Mouse (Mus musculus) kidney, adult 2 months (tissue): ENCODE data around the gene Ppp1r1c.

Experiments used
- CTCF ChIP-seq: fragments of 200-500 bp; conservative IDR thresholded peaks from 2 replicates; pipeline ENCODE4 v1.5.1; 2011; ENCODE audit warnings: low read depth, mild to moderate bottlenecking, control low read depth, low read length, moderate library complexity, mixed read lengths; ENCODE audit not compliant: insufficient read depth, insufficient read length
- POLR2A ChIP-seq: fragments of 200-500 bp; IDR thresholded peaks from one replicate; pipeline ENCODE4 v1.6.1; 2011; ENCODE audit warnings: low read depth, low read length, control low read depth

GRCm38 (mm10) chr2:79751685-79752084 lies 44.1 kb downstream of the Ppp1r1c start:
- TF ChIP-seq POLR2A (no peak), CTCF (no peak)
